Mouse (Mus musculus) intestine, embryonic 15.5 days (tissue): ENCODE measurements around the gene Chn2. TPM values are rescaled to one million over a fixed set of nuclear protein-coding genes. Genes with fewer than 3 reads are reported as not detected.
A peak's percentile ranks its signal among the peaks of the same experiment; 100 is the strongest.

Source experiments
- ATAC-seq: fragments of 200-750 bp; cut with Nextera tagmentation; 2 replicates; pipeline ENCODE4 v1.8.0; 2017; ENCODE audit warnings: moderate TSS enrichment, moderate library complexity
- H3K27ac ChIP-seq: fragments of 300-500 bp; sonication (generic); 2 replicates; pipeline ENCODE4 v1.5.1; 2015; ENCODE audit warnings: mild to moderate bottlenecking, inconsistent platforms
- H3K27me3 ChIP-seq: fragments of 300-500 bp; sonication (generic); replicated peaks from 2 replicates; pipeline ENCODE4 v1.6.1; 2015; ENCODE audit warnings: inconsistent platforms
- H3K36me3 ChIP-seq: fragments of 300-500 bp; sonication (generic); 2 replicates; pipeline ENCODE4 v1.6.1; 2015; ENCODE audit warnings: inconsistent platforms
- H3K4me1 ChIP-seq: fragments of 300-500 bp; sonication (generic); replicated peaks from 2 replicates; pipeline ENCODE4 v1.6.1; 2015; ENCODE audit warnings: inconsistent platforms
- H3K4me2 ChIP-seq: fragments of 300-500 bp; sonication (generic); replicated peaks from 2 replicates; pipeline ENCODE4 v1.6.1; 2015; ENCODE audit warnings: mild to moderate bottlenecking, inconsistent platforms
- H3K4me3 ChIP-seq: fragments of 300-500 bp; sonication (generic); replicated peaks from 2 replicates; pipeline ENCODE4 v1.5.1; 2015; ENCODE audit warnings: inconsistent platforms
- H3K9ac ChIP-seq: fragments of 300-500 bp; sonication (generic); 2 replicates; pipeline ENCODE4 v1.6.1; 2015; ENCODE audit warnings: inconsistent platforms
- H3K9me3 ChIP-seq: fragments of 300-500 bp; sonication (generic); 2 replicates; pipeline ENCODE4 v1.6.1; 2016; ENCODE audit warnings: inconsistent platforms
- WGBS: fragments of 180-500 bp; shearing (Covaris S2); methylation state at CpG from one replicate; pipeline ENCODE4 v1.1.7; 2015; 5-methylcytosine and 5-hydroxymethylcytosine counted together
- polyA plus RNA-seq: library from polyadenylated mRNA; unstranded; fragments of >200 nt; fragmentation: Nextera tagmentation; extraction: Ambion mirVana; gene quantifications from 2 replicates; pipeline ENCODE4 v1.2.1, GENCODE M21; 2015

The Chn2 gene
- polyA plus RNA-seq, 1 experiment from 2014 or later, result 20.8 TPM

GRCm38 (mm10) chr6:54111416-54111984, 72.1 kb downstream of the Chn2 start:
- no peak overlapping the region for H3K27ac ChIP-seq
- 0 out of 2 replicates have a peak, but pooled peaks cover 6% of the 10 kb centered on the region for H3K4me1 ChIP-seq
- H3K27me3 ChIP-seq, result no peaks in the 10 kb centered on the region
- H3K9ac ChIP-seq, result no peak overlapping the region
- WGBS, result 24% methylated on average over 4 of the region's 4 CpGs
- no peaks in the 10 kb centered on the region for H3K9me3 ChIP-seq
- ATAC-seq, result peak; percentile 72
- no peak overlapping the region for H3K4me3 ChIP-seq
- H3K36me3 ChIP-seq, result no peaks in the 10 kb centered on the region
- H3K4me2 ChIP-seq, result no peak overlapping the region

GRCm38 (mm10) chr6:54113338-54113737, 74.0 kb downstream of the Chn2 start:
- 83% methylated on average over 5 of the region's 5 CpGs for WGBS

GRCm38 (mm10) chr6:54114412-54114811, 75.1 kb downstream of the Chn2 start:
- ATAC-seq, result no peak
- H3K36me3 ChIP-seq, result no peaks in the 10 kb centered on the region
- H3K9ac ChIP-seq, result no peak overlapping the region
- no peak overlapping the region for H3K4me2 ChIP-seq
- WGBS, result 92% methylated on average over 6 of the region's 6 CpGs
- no peak overlapping the region for H3K27ac ChIP-seq
- no peaks in the 10 kb centered on the region for H3K27me3 ChIP-seq
- no peak overlapping the region for H3K4me3 ChIP-seq
- no peaks in the 10 kb centered on the region for H3K9me3 ChIP-seq
- 0 out of 2 replicates have a peak, but pooled peaks cover 6% of the 10 kb centered on the region for H3K4me1 ChIP-seq

More at GRCm38 (mm10) chr6:54113338-54113737, 74.0 kb downstream of the Chn2 start:
- 0 out of 2 replicates have a peak, but pooled peaks cover 6% of the 10 kb centered on the region for H3K4me1 ChIP-seq
- H3K27ac ChIP-seq, result no peak overlapping the region
- no peak for ATAC-seq
- no peak overlapping the region for H3K4me2 ChIP-seq
- no peaks in the 10 kb centered on the region for H3K9me3 ChIP-seq
- H3K36me3 ChIP-seq, result no peaks in the 10 kb centered on the region
- H3K27me3 ChIP-seq, result no peaks in the 10 kb centered on the region
- no peak overlapping the region for H3K9ac ChIP-seq
- H3K4me3 ChIP-seq, result no peak overlapping the region

- Histone ChIP-seq H3K4me2 (no peak overlapping the region), H3K9ac (no peak overlapping the region), H3K4me3 (no peak overlapping the region), H3K36me3 (no peaks in the 10 kb centered on the region), H3K4me1 (peaks cover 11% of the 10 kb centered on the region; the same call in 1 of the 2 replicates), H3K27ac (0 out of 2 replicates have a peak overlapping the region, but pooled peaks have one; percentile 13), H3K9me3 (no peaks in the 10 kb centered on the region), H3K27me3 (no peaks in the 10 kb centered on the region)
- 79% methylated on average over 9 of the region's 9 CpGs for WGBS
- ATAC-seq, result no peak
Observed at GRCm38 (mm10) chr6:54116299-54116698, 76.9 kb downstream of the Chn2 start.

- Histone ChIP-seq H3K4me3 (no peak overlapping the region), H3K9ac (no peak overlapping the region), H3K36me3 (no peaks in the 10 kb centered on the region), H3K9me3 (no peaks in the 10 kb centered on the region), H3K4me2 (no peak overlapping the region), H3K27me3 (no peaks in the 10 kb centered on the region), H3K27ac (0 out of 2 replicates have a peak overlapping the region, but pooled peaks have one; percentile 13), H3K4me1 (peaks cover 11% of the 10 kb centered on the region; the same call in 1 of the 2 replicates)
- WGBS, result 77% methylated on average over 7 of the region's 7 CpGs
- ATAC-seq, result no peak
Observed at GRCm38 (mm10) chr6:54117001-54117591, 77.7 kb downstream of the Chn2 start.

GRCm38 (mm10) chr6:54118395-54118794, 79.0 kb downstream of the Chn2 start:
- H3K4me2 ChIP-seq, result no peak overlapping the region
- peak overlapping the region; percentile 48 for H3K27ac ChIP-seq
- no peaks in the 10 kb centered on the region for H3K27me3 ChIP-seq
- ATAC-seq, result no peak
- peaks cover 5% of the 10 kb centered on the region; the same call in 1 of the 2 replicates for H3K4me1 ChIP-seq
- H3K9me3 ChIP-seq, result no peaks in the 10 kb centered on the region
- WGBS, result 70% methylated on average over 3 of the region's 3 CpGs
- H3K36me3 ChIP-seq, result no peaks in the 10 kb centered on the region
- no peak overlapping the region for H3K4me3 ChIP-seq
- no peak overlapping the region for H3K9ac ChIP-seq

GRCm38 (mm10) chr6:54118897-54119296, 79.5 kb downstream of the Chn2 start:
- peaks cover 5% of the 10 kb centered on the region; the same call in 1 of the 2 replicates for H3K4me1 ChIP-seq
- no peak overlapping the region for H3K4me3 ChIP-seq
- peak overlapping the region; percentile 70 for H3K27ac ChIP-seq
- peak; percentile 79 for ATAC-seq
- H3K27me3 ChIP-seq, result no peaks in the 10 kb centered on the region
- WGBS, result 53% methylated on average over 4 of the region's 4 CpGs
- H3K9me3 ChIP-seq, result no peaks in the 10 kb centered on the region
- H3K4me2 ChIP-seq, result no peak overlapping the region
- no peak overlapping the region for H3K9ac ChIP-seq
- no peaks in the 10 kb centered on the region for H3K36me3 ChIP-seq

GRCm38 (mm10) chr6:54119461-54119860, 80.1 kb downstream of the Chn2 start:
- Histone ChIP-seq H3K4me1 (peaks cover 5% of the 10 kb centered on the region; the same call in 1 of the 2 replicates), H3K9me3 (no peaks in the 10 kb centered on the region), H3K4me2 (no peak overlapping the region; the same call in 1 of the 2 replicates), H3K36me3 (no peaks in the 10 kb centered on the region), H3K27me3 (no peaks in the 10 kb centered on the region), H3K4me3 (no peak overlapping the region), H3K9ac (no peak overlapping the region), H3K27ac (peak overlapping the region; percentile 70)
- WGBS, result 64% methylated on average over 2 of the region's 2 CpGs
- ATAC-seq, result no peak

GRCm38 (mm10) chr6:54119885-54120666, 80.7 kb downstream of the Chn2 start:
- Histone ChIP-seq H3K4me1 (peaks cover 7% of the 10 kb centered on the region), H3K4me3 (no peak overlapping the region), H3K9ac (no peak overlapping the region), H3K27me3 (no peaks in the 10 kb centered on the region), H3K27ac (peak overlapping the region; percentile 70), H3K36me3 (no peaks in the 10 kb centered on the region), H3K4me2 (no peak overlapping the region; the same call in 1 of the 2 replicates), H3K9me3 (no peaks in the 10 kb centered on the region)
- WGBS, result 44% methylated on average over 13 of the region's 13 CpGs
- peak; percentile 60 for ATAC-seq

- H3K27me3 ChIP-seq, result no peaks in the 10 kb centered on the region
- H3K27ac ChIP-seq, result no peak overlapping the region
- H3K9me3 ChIP-seq, result no peaks in the 10 kb centered on the region
- H3K9ac ChIP-seq, result no peak overlapping the region
- no peak overlapping the region for H3K4me2 ChIP-seq
- WGBS, result 89% methylated on average over 5 of the region's 5 CpGs
- H3K4me1 ChIP-seq, result peaks cover 15% of the 10 kb centered on the region
- ATAC-seq, result no peak
- H3K36me3 ChIP-seq, result no peaks in the 10 kb centered on the region
- no peak overlapping the region for H3K4me3 ChIP-seq
Observed at GRCm38 (mm10) chr6:54120889-54121288, 81.5 kb downstream of the Chn2 start.

GRCm38 (mm10) chr6:54124519-54124918, 85.2 kb downstream of the Chn2 start:
- no peaks in the 10 kb centered on the region for H3K27me3 ChIP-seq
- H3K9me3 ChIP-seq, result no peaks in the 10 kb centered on the region
- 65% methylated on average over 3 of the region's 3 CpGs for WGBS
- ATAC-seq, result peak; percentile 45; the same call in 1 of the 2 replicates
- no peak overlapping the region for H3K4me3 ChIP-seq
- no peak overlapping the region for H3K9ac ChIP-seq
- H3K4me2 ChIP-seq, result no peak overlapping the region
- no peak overlapping the region for H3K27ac ChIP-seq
- no peaks in the 10 kb centered on the region for H3K36me3 ChIP-seq
- H3K4me1 ChIP-seq, result peaks cover 15% of the 10 kb centered on the region

GRCm38 (mm10) chr6:54125536-54125935, 86.2 kb downstream of the Chn2 start:
- Histone ChIP-seq H3K9ac (no peak overlapping the region), H3K9me3 (no peaks in the 10 kb centered on the region), H3K36me3 (no peaks in the 10 kb centered on the region), H3K4me1 (peaks cover 10% of the 10 kb centered on the region), H3K4me3 (no peak overlapping the region), H3K27me3 (no peaks in the 10 kb centered on the region), H3K4me2 (no peak overlapping the region), H3K27ac (no peak overlapping the region)
- WGBS, result 51% methylated on average over 5 of the region's 5 CpGs
- ATAC-seq, result peak; percentile 74
